Mouse (Mus musculus) liver, embryonic 14.5 days (tissue): ENCODE measurements at regions not wholly inside any gene's neighbourhood (a gene's known extent, or its start where the extent isn't known, plus 50 kb on each side); places are given as distances from the start of the nearest gene placed in this dataset.

Source experiments
- CTCF ChIP-seq: IDR thresholded peaks from 2 replicates; pipeline ENCODE4 v1.5.1; 2016; ENCODE audit warnings: antibody characterized with exemption, low read depth, control low read depth
- EP300 ChIP-seq: IDR thresholded peaks from 2 replicates; pipeline ENCODE4 v1.6.1; 2016; ENCODE audit warnings: antibody characterized with exemption, low read depth

GRCm38 (mm10) chr17:88173354-88174032 lies 108.4 kb upstream of the Fbxo11 start:
- TF ChIP-seq CTCF, result peak; percentile 14; the same call in 1 of the 2 replicates
- no peak for TF ChIP-seq EP300
